Mouse (Mus musculus) stomach, embryonic 15.5 days (tissue): Measurements from ENCODE around the gene Hoxd9. TPM values are rescaled to one million over a fixed set of nuclear protein-coding genes. Genes with fewer than 3 reads are reported as not detected.

Experiments used
- ATAC-seq: fragments of 200-750 bp; cut with Nextera tagmentation; 2 replicates; pipeline ENCODE4 v1.8.0; 2017; ENCODE audit warnings: low read depth, moderate number of reproducible peaks, moderate TSS enrichment; ENCODE audit not compliant: insufficient read depth, low FRiP score
- H3K27ac ChIP-seq: fragments of 300-500 bp; sonication (generic); 2 replicates; pipeline ENCODE4 v1.5.1; 2015; ENCODE audit warnings: mild to moderate bottlenecking, inconsistent platforms
- H3K27me3 ChIP-seq: fragments of 300-500 bp; sonication (generic); replicated peaks from 2 replicates; pipeline ENCODE4 v1.6.1; 2015; ENCODE audit warnings: inconsistent platforms
- H3K36me3 ChIP-seq: fragments of 300-500 bp; sonication (generic); 2 replicates; pipeline ENCODE4 v1.6.1; 2015; ENCODE audit warnings: inconsistent platforms
- H3K4me1 ChIP-seq: fragments of 300-500 bp; sonication (generic); 2 replicates; pipeline ENCODE4 v1.6.1; 2015; ENCODE audit warnings: inconsistent platforms
- H3K4me2 ChIP-seq: fragments of 300-500 bp; sonication (generic); 2 replicates; pipeline ENCODE4 v1.6.1; 2015; ENCODE audit warnings: mild to moderate bottlenecking, inconsistent platforms
- H3K4me3 ChIP-seq: fragments of 300-500 bp; sonication (generic); replicated peaks from 2 replicates; pipeline ENCODE4 v1.5.1; 2015; ENCODE audit warnings: inconsistent platforms
- H3K9ac ChIP-seq: fragments of 300-500 bp; sonication (generic); 2 replicates; pipeline ENCODE4 v1.6.1; 2015; ENCODE audit warnings: inconsistent platforms
- H3K9me3 ChIP-seq: fragments of 300-500 bp; sonication (generic); 2 replicates; pipeline ENCODE4 v1.6.1; 2016; ENCODE audit warnings: inconsistent platforms
- WGBS: fragments of 180-500 bp; shearing (Covaris S2); methylation state at CpG from one replicate; pipeline ENCODE4 v1.1.7; 2015; 5-methylcytosine and 5-hydroxymethylcytosine counted together
- microRNA counts: library from miRNA; unstranded; fragments of <30 nt; microRNA quantifications from one replicate; lab custom pipeline; 2016
- microRNA-seq: library from miRNA; unstranded; fragments of <30 nt; microRNA quantifications from one replicate; pipeline ENCODE4, GENCODE M21; 2016
- polyA plus RNA-seq: library from polyadenylated mRNA; unstranded; fragments of >200 nt; fragmentation: Nextera tagmentation; extraction: Ambion mirVana; gene quantifications from 2 replicates; pipeline ENCODE4 v1.2.1, GENCODE M21; 2015

Hoxd9 gene
- polyA plus RNA-seq, 1 experiment from 2014 or later: 1.3 TPM

DNA sequence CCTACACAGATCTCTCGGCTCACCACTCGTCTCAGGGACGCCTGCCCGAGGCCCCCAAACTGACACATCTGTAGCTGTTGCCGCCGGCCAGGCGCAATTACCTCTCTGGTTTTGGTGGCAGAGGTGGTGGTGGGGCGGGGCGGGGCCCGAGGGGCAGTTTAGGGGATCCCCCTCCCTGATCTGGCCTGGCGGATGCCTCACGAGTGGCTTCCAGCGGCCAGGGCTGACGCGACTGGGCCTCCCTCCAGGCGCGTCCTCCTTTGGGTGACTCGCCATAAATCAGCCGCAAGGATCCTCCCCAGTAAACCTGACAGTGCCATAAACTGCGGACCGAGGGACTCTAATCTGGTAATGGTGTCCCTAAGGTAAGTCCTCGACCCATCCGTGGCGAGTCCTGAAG, 49.5 kb downstream of the Hoxd9 start:
- Histone ChIP-seq H3K4me3 (peak overlapping the region; percentile 23), H3K9ac (no peak overlapping the region), H3K27me3 (peaks cover 96% of the 10 kb centered on the region), H3K36me3 (no peaks in the 10 kb centered on the region), H3K27ac (no peak overlapping the region), H3K4me1 (peaks cover 18% of the 10 kb centered on the region), H3K4me2 (peak overlapping the region; percentile 42), H3K9me3 (no peaks in the 10 kb centered on the region)
- 7% methylated on average over 24 of the region's 24 CpGs for WGBS
- no peak for ATAC-seq

DNA sequence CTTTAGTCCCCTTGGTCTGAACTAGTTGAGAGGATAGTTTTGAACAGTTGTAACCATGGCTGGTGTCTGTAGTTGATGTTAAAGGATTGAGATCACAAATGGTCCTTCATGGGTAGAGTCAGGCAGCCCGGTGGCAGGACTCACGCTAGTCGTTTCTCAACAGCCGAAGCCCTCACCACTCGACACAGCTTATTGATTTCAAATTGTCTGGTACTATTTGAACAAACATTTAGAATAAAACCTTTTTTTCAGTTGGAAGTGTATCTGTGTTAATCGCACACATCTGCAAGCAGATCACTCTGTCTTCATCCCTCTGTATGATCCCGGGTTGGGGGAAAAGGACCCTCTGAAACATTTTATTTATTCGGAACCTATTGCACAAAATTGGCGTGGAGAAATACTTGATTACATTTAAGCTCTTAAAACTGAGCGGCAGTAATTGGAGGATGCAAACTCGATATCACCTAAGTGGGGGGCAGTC, 50.2 kb downstream of the Hoxd9 start:
- H3K4me3 ChIP-seq: no peak overlapping the region
- H3K36me3 ChIP-seq: no peaks in the 10 kb centered on the region
- H3K9me3 ChIP-seq: no peaks in the 10 kb centered on the region
- peaks cover 21% of the 10 kb centered on the region for H3K4me1 ChIP-seq
- H3K4me2 ChIP-seq: no peak overlapping the region
- no peak overlapping the region for H3K9ac ChIP-seq
- no peak overlapping the region for H3K27ac ChIP-seq
- peaks cover 96% of the 10 kb centered on the region for H3K27me3 ChIP-seq
- ATAC-seq: no peak
- 25% methylated on average over 11 of the region's 11 CpGs for WGBS

DNA sequence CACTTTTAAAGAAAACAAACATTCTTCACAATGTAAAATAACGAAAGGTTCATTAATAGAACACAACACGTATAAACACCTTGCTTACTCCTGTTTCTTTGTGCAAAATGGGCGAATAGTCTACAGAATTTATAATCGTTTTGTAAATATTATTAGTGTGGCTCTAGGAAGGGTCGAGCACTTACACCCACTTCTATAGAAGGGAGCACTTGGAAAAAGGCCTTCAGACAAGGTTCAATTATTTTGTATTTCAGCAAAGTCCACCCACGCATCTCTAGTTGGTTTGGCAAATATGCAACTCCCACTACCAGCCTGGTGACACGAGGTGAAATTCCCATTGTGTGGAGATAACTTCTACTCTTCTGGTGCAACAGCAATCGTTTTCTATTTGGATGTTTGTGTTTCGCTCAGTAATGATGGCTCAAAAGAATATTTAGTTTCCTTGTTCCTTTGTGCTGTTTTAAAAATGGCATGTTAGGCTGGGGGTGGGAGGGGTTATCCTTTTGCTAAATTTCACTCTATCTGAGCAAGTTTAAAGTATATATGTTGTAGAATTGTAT, 51.0 kb downstream of the Hoxd9 start:
- no peak overlapping the region for H3K9ac ChIP-seq
- ATAC-seq: no peak
- peaks cover 99% of the 10 kb centered on the region for H3K27me3 ChIP-seq
- H3K4me1 ChIP-seq: peaks cover 27% of the 10 kb centered on the region
- 17% methylated on average over 9 of the region's 9 CpGs for WGBS
- no peak overlapping the region for H3K4me2 ChIP-seq
- H3K36me3 ChIP-seq: no peaks in the 10 kb centered on the region
- no peak overlapping the region for H3K4me3 ChIP-seq
- H3K27ac ChIP-seq: no peak overlapping the region
- no peaks in the 10 kb centered on the region for H3K9me3 ChIP-seq

DNA sequence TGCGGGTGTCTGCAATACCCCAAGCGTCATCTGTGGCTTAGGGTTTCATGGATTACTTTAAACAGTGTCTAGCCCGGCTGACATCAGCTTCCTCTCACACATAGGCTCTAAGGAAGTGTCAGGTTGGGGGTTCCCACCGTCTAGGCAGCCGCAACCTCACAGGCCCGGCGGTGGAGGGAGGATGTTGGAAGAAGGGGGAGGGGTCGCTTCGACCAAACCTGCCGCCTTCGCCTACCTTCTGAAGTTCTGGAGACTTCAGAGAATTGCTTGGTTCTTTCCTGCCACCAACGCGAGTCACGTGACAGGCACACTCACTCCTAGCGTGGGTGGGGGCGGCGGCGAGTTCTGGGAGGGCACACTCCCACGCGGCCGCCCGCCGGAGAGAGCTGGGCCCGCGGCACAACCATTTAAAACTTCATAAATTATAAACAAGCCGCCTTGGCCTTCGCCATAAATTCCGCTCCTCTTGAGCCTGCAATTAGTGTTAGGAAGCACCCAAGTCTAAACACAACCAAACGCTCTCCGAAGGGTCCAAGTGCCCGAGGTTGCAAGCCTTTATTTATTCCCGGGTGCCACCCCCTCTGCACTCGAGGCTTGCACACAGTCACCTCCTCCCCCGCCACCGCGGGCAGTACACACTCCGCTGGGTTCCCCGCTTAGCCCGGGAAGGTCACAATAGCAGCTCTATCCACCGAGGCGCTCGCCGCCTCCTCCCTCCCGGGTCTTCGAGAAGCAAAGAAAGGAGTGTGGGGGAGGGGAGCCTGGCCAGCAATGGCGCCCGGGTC, 52.0 kb downstream of the Hoxd9 start:
- Histone ChIP-seq H3K27me3 (peaks cover 99% of the 10 kb centered on the region), H3K36me3 (no peaks in the 10 kb centered on the region), H3K4me3 (peak overlapping the region; percentile 24), H3K4me1 (peaks cover 27% of the 10 kb centered on the region), H3K4me2 (peak overlapping the region; percentile 47), H3K9ac (no peak overlapping the region), H3K9me3 (no peaks in the 10 kb centered on the region), H3K27ac (no peak overlapping the region)
- no peak for ATAC-seq
- WGBS: 1% methylated on average over 47 of the region's 47 CpGs

MicroRNAs encoded within 50 kb of the gene (microRNA counts, 519-probe panel; counts per million panel counts)
- microRNA mmu-miR-10b (lab: Ali Mortazavi, UCI): 2,636 counts per million, percentile 64 among the panel's probes with 10 or more counts

Small RNAs within 50 kb of the gene (microRNA-seq; reads per million reads assigned to microRNA genes)
- gene Gm44463: not detected
- gene Mir10b: 4,254 reads per million, percentile 88 among the genes with 10 or more reads in this experiment

Other genes with a start within 250 kb of the Hoxd9 start
- gene Lnpk, start 118.3 kb upstream of the Hoxd9 start, polyA plus RNA-seq: 20.0 and 20.9 TPM in 2 replicates
- gene Evx2, start 38.2 kb upstream of the Hoxd9 start, polyA plus RNA-seq: not detected in 2 replicates
- gene Hoxd13, start 29.4 kb upstream of the Hoxd9 start, polyA plus RNA-seq: not detected in 2 replicates
- 0.18 TPM in 1 of 2 replicates, not detected in the other for gene Hoxd12, start 22.7 kb upstream of the Hoxd9 start, polyA plus RNA-seq
- 0.90 TPM in 1 of 2 replicates, not detected in the other for gene Hoxd11, start 18.2 kb upstream of the Hoxd9 start, polyA plus RNA-seq
- gene Hoxd10, start 5.8 kb upstream of the Hoxd9 start, polyA plus RNA-seq: 0.09 and 2.4 TPM in 2 replicates
- gene Hoxd8, start 6.9 kb downstream of the Hoxd9 start, polyA plus RNA-seq: 1.9 and 3.2 TPM in 2 replicates
- gene Hoxd3, start 14.2 kb downstream of the Hoxd9 start, polyA plus RNA-seq: 14.4 and 15.8 TPM in 2 replicates
- gene Hoxd4, start 14.2 kb downstream of the Hoxd9 start, polyA plus RNA-seq: 0.53 and 0.92 TPM in 2 replicates
- gene Gm28230, start 29.0 kb downstream of the Hoxd9 start, polyA plus RNA-seq: not detected in 2 replicates
- 0.13 TPM in 2 replicates for gene Hoxd1, start 65.3 kb downstream of the Hoxd9 start, polyA plus RNA-seq
- gene Mtx2, start 128.1 kb downstream of the Hoxd9 start, polyA plus RNA-seq: 92.5 and 107 TPM in 2 replicates